Mouse (Mus musculus) thymus, adult 2 months (tissue): ENCODE data around the gene Glrx5.

ENCODE experiments used
- CTCF ChIP-seq: fragments of 200-500 bp; IDR thresholded peaks from 2 replicates; pipeline ENCODE4 v1.5.1; 2012; ENCODE audit warnings: mild to moderate bottlenecking, control low read depth, low read length, moderate library complexity, borderline replicate concordance; ENCODE audit not compliant: control insufficient read depth, poor library complexity, insufficient read depth; ENCODE audit errors: extremely low read depth
- POLR2A ChIP-seq: fragments of 200-500 bp; IDR thresholded peaks from 2 replicates; pipeline ENCODE4 v1.6.1; 2012; ENCODE audit warnings: mild to moderate bottlenecking, low read length, control low read depth, moderate library complexity; ENCODE audit not compliant: control insufficient read depth, poor library complexity, insufficient read depth; ENCODE audit errors: extremely low read depth

DNA sequence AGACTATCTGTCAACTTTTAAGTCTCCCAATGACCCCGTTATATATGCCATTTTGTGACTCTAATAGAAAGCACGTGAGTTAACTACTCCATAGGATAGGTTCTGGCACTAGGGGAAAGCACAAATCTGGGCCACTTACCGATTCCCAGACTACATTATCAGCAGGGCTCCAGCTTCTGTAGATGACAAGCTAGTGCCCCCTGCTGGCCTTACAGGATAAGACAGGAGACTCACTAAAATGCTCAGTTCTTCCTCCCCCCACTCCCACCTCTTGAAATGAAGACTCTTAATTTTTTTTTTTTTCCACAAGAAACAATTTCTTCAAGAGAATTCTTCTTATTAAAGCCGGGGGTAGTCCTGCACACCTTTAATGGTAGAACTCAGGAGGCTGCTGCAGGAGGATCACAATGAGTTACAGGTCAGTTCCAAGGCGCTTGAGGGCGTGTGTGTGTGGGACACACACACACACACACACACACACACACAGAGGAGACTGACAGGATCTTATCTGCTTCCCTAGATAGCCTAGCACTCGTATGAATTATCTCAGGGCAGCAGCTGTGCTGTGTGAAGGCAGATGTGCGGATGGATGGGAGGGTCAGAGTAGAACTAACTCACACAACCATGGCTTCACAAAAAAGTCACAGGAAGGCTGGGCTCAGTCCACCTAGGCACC lies 7.1 kb upstream of the Glrx5 start:
- TF ChIP-seq CTCF (no peak), POLR2A (no peak)
